In the genomic region with DNA sequence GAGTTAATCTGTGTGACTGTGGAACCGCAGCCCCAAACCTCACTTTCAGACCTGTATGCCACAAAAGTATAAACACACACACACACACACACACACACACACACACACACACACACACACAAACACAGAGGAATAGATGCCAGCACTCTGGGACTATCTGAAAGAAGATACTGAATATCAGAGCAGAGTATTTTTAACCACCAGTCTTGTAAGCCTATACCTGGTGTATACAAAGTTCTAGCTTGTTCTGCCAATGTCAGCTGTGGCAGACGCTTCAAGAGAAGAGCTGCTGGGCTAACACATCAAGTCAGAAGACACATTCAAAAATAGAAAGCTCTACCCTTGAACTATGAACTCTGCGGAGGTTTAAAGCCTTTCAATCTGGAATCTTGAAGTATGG, we compare ENCODE assay signal across 15 mouse cellular contexts. TPM values are rescaled to one million over a fixed set of nuclear protein-coding genes. Genes with fewer than 3 reads are reported as not detected.
DNase-seq lines count a peak whose midpoint lies in the region; ATAC-seq and TF ChIP-seq lines count a peak whose summit lies in the region.
"Had no signal": no experiment of that assay in that cellular context is flagged by ENCODE, and none has a peak within 500 bp of the region (broad histone marks: within the 10 kb centered on the region; RNA-seq: fewer than 3 reads in every experiment).

No protein-coding gene starts in this region.

- WGBS in liver, adult 2 months = 25% methylated on average over 3 of the region's 3 CpGs
- WGBS in liver, embryonic 11.5 days = 80% methylated on average over 3 of the region's 3 CpGs
- 46% methylated on average over 3 of the region's 3 CpGs for WGBS in heart, embryonic 15.5 days
- WGBS in stomach, embryonic 16.5 days = 62% methylated on average over 3 of the region's 3 CpGs

- H3K9ac ChIP-seq in liver, adult 2 months (ENCODE audit: low read depth, low read length) = no peak overlapping the region
- no peak overlapping the region for H3K9ac ChIP-seq in liver, embryonic 11.5 days (ENCODE audit: low read depth, low read length)
- no peak overlapping the region for H3K9ac ChIP-seq in heart, embryonic 15.5 days
- H3K9ac ChIP-seq in stomach, embryonic 16.5 days (ENCODE audit: low read length) = no peak overlapping the region; the same call in 1 of the 2 replicates
- H3K9ac ChIP-seq: embryonic facial prominence, embryonic 13.5 days; forebrain, embryonic 13.5 days had no signal

- no peak for ATAC-seq in liver, embryonic 11.5 days (replicated peaks; ENCODE audit: low FRiP score)
- no peak; the same call in 1 of the 2 replicates for ATAC-seq in heart, embryonic 15.5 days (replicated peaks; ENCODE audit: insufficient number of reproducible peaks, insufficient read depth, low FRiP score, low read depth)
- no peak for ATAC-seq in stomach, embryonic 16.5 days (ENCODE audit: insufficient read depth, low FRiP score)
- ATAC-seq: forebrain, embryonic 13.5 days; Patski had no signal

- no peak overlapping the region for H3K4me3 ChIP-seq in liver, adult 2 months (ENCODE audit: insufficient read depth, low read depth, low read length)
- no peak overlapping the region for H3K4me3 ChIP-seq in liver, embryonic 11.5 days (ENCODE audit: low read depth, low read length)
- peak overlapping the region; percentile 1; the same call in 1 of the 2 replicates for H3K4me3 ChIP-seq in heart, embryonic 15.5 days
- no peak overlapping the region for H3K4me3 ChIP-seq in stomach, embryonic 16.5 days (replicated peaks; ENCODE audit: low read length)
- H3K4me3 ChIP-seq: embryonic facial prominence, embryonic 13.5 days; forebrain, embryonic 13.5 days had no signal

- no peaks in the 10 kb centered on the region for H3K27me3 ChIP-seq in liver, adult 2 months (ENCODE audit: control insufficient read depth, insufficient read depth, low read length)
- no peaks in the 10 kb centered on the region for H3K27me3 ChIP-seq in liver, embryonic 11.5 days (replicated peaks; ENCODE audit: control insufficient read depth, insufficient read depth, low read length)
- H3K27me3 ChIP-seq in heart, embryonic 15.5 days = no peaks in the 10 kb centered on the region
- H3K27me3 ChIP-seq in stomach, embryonic 16.5 days (ENCODE audit: control insufficient read depth, insufficient read depth, low read length) = no peaks in the 10 kb centered on the region
- H3K27me3 ChIP-seq: embryonic facial prominence, embryonic 13.5 days; forebrain, embryonic 13.5 days; Patski had no signal

- no peaks in the 10 kb centered on the region for H3K9me3 ChIP-seq in liver, embryonic 11.5 days (ENCODE audit: control insufficient read depth, low read length)
- H3K9me3 ChIP-seq in heart, embryonic 15.5 days (replicated peaks) = no peaks in the 10 kb centered on the region
- H3K9me3 ChIP-seq in stomach, embryonic 16.5 days (replicated peaks; ENCODE audit: control insufficient read depth, low read length) = no peaks in the 10 kb centered on the region
- H3K9me3 ChIP-seq: embryonic facial prominence, embryonic 13.5 days; forebrain, embryonic 13.5 days had no signal

- no peak overlapping the region for H3K4me2 ChIP-seq in liver, embryonic 11.5 days
- H3K4me2 ChIP-seq in heart, embryonic 15.5 days = peak overlapping the region; percentile 31
- peak overlapping the region; percentile 24 for H3K4me2 ChIP-seq in stomach, embryonic 16.5 days (ENCODE audit: low read depth, low read length)
- H3K4me2 ChIP-seq: embryonic facial prominence, embryonic 13.5 days; forebrain, embryonic 13.5 days had no signal

- no peaks in the 10 kb centered on the region for H3K36me3 ChIP-seq in liver, adult 2 months (ENCODE audit: control insufficient read depth, insufficient read depth, low read length)
- H3K36me3 ChIP-seq in liver, embryonic 11.5 days (ENCODE audit: control insufficient read depth, insufficient read depth, low read length) = peaks cover 2% of the 10 kb centered on the region; the same call in 1 of the 2 replicates
- H3K36me3 ChIP-seq in heart, embryonic 15.5 days = no peaks in the 10 kb centered on the region
- no peaks in the 10 kb centered on the region for H3K36me3 ChIP-seq in stomach, embryonic 16.5 days (ENCODE audit: control insufficient read depth, insufficient read depth, low read length)
- H3K36me3 ChIP-seq: embryonic facial prominence, embryonic 13.5 days had no signal

- TF ChIP-seq POLR2A in liver, adult 2 months (IDR thresholded peaks at IDR 0.05; ENCODE audit: extremely low read depth, insufficient read depth, low read length) = no peak

- no peak overlapping the region for H3K27ac ChIP-seq in liver, adult 2 months (replicated peaks; ENCODE audit: insufficient read depth, low read depth, low read length)
- no peak overlapping the region for H3K27ac ChIP-seq in liver, embryonic 11.5 days (ENCODE audit: low read depth, low read length)
- H3K27ac ChIP-seq in heart, embryonic 15.5 days = peak overlapping the region; percentile 67
- H3K27ac ChIP-seq in stomach, embryonic 16.5 days (ENCODE audit: low read length) = no peak overlapping the region
- H3K27ac ChIP-seq: embryonic facial prominence, embryonic 13.5 days; forebrain, embryonic 13.5 days; kidney, postnatal 0 days had no signal

- peaks cover 16% of the 10 kb centered on the region for H3K4me1 ChIP-seq in liver, adult 2 months (ENCODE audit: control insufficient read depth, insufficient read depth, low read length)
- H3K4me1 ChIP-seq in liver, embryonic 11.5 days (replicated peaks; ENCODE audit: control insufficient read depth, insufficient read depth, low read length) = peaks cover 33% of the 10 kb centered on the region
- peaks cover 38% of the 10 kb centered on the region for H3K4me1 ChIP-seq in heart, embryonic 15.5 days (replicated peaks)
- peaks cover 27% of the 10 kb centered on the region for H3K4me1 ChIP-seq in stomach, embryonic 16.5 days (ENCODE audit: control insufficient read depth, insufficient read depth, low read length)

- peaks cover 20% of the 10 kb centered on the region for H3K79me2 ChIP-seq in liver, adult 2 months (ENCODE audit: control insufficient read depth, insufficient read depth, low read length)

- no peak for TF ChIP-seq CTCF in liver, adult 2 months (IDR thresholded peaks at IDR 0.05; ENCODE audit: low read depth, low read length)

- DNase-seq in liver, adult 2 months (ENCODE audit: extremely low read depth, low read depth, low spot score) = peak; percentile 31
- no peak for DNase-seq in liver, embryonic 11.5 days (ENCODE audit: low spot score)
- DNase-seq in gastrocnemius, postnatal 14 days = peak; percentile 16
- DNase-seq in embryo, embryonic 10.5 days (ENCODE audit: low spot score) = no peak
- DNase-seq in spleen, postnatal 10 days (ENCODE audit: low spot score in 2 of 2) = no peak
- DNase-seq: adrenal gland, adult 2 months; cerebellum, postnatal 14 days; lung, postnatal 10 days; thymus, postnatal 36 days had no signal

- intact Hi-C loops in gastrocnemius, postnatal 14 days (cut with DNase I; ENCODE audit: low total_unique reads) = no loop called here

RNA-seq across cellular contexts. Expression of gene Nt5c3, which starts 24.1 kb away (rescaled TPM):
- total RNA-seq in liver, adult 2 months (2014; rRNA removed) = 40.3 and 42.9 TPM in 2 replicates
- polyA plus RNA-seq in liver, adult 2 months (2012; rRNA removed) = 6.2 and 12.6 TPM in 2 replicates
- polyA plus RNA-seq in liver, embryonic 11.5 days (2014; fragmentation: Nextera tagmentation; extraction: Ambion mirVana) = 164 and 171 TPM in 2 replicates
- total RNA-seq in gastrocnemius, postnatal 14 days (2021) = 10 to 100 TPM; 53.9 to 58.8 TPM
- polyA plus RNA-seq in heart, embryonic 15.5 days (2015; fragmentation: Nextera tagmentation; extraction: Ambion mirVana) = 64.4 and 71.7 TPM in 2 replicates
- polyA plus RNA-seq in stomach, embryonic 16.5 days (2015; fragmentation: Nextera tagmentation; extraction: Ambion mirVana) = 72.2 and 77.4 TPM in 2 replicates

RNA-seq across cellular contexts. Expression of gene Vmn1r4, which starts 24.2 kb away (rescaled TPM):
- total RNA-seq in liver, adult 2 months (2014; rRNA removed) = 0.65 and 0.81 TPM in 2 replicates
- polyA plus RNA-seq in liver, adult 2 months (2012; rRNA removed) = 0.06 TPM in 1 of 2 replicates, not detected in the other
- polyA plus RNA-seq in liver, embryonic 11.5 days (2014; fragmentation: Nextera tagmentation; extraction: Ambion mirVana) = 0.18 and 0.57 TPM in 2 replicates
- total RNA-seq in gastrocnemius, postnatal 14 days (2021) = under 1 TPM; 0.10 to 0.18 TPM
- polyA plus RNA-seq in heart, embryonic 15.5 days (2015; fragmentation: Nextera tagmentation; extraction: Ambion mirVana) = 0.10 and 0.21 TPM in 2 replicates
- polyA plus RNA-seq in stomach, embryonic 16.5 days (2015; fragmentation: Nextera tagmentation; extraction: Ambion mirVana) = 0.11 and 0.21 TPM in 2 replicates

Comparison
In these comparisons a context has a peak if more than half of its experiments do, and no peak if none do; other contexts are left out.
1. DNase-seq: peak in liver, adult 2 months (single experiment) and gastrocnemius, postnatal 14 days (single experiment); none in liver, embryonic 11.5 days (single experiment), embryo, embryonic 10.5 days (single experiment) and spleen, postnatal 10 days (0 of 2).